Mouse (Mus musculus) retina, postnatal 7 days (tissue): Measurements from ENCODE around the gene Alg13.
A peak's percentile ranks its signal among the peaks of the same experiment; 100 is the strongest.

Source experiments
- DNase-seq: peaks from one replicate; pipeline ENCODE4 v3.0.0-alpha.2; 2012; ENCODE audit warnings: low read depth, low spot score

The Alg13 gene

DNA sequence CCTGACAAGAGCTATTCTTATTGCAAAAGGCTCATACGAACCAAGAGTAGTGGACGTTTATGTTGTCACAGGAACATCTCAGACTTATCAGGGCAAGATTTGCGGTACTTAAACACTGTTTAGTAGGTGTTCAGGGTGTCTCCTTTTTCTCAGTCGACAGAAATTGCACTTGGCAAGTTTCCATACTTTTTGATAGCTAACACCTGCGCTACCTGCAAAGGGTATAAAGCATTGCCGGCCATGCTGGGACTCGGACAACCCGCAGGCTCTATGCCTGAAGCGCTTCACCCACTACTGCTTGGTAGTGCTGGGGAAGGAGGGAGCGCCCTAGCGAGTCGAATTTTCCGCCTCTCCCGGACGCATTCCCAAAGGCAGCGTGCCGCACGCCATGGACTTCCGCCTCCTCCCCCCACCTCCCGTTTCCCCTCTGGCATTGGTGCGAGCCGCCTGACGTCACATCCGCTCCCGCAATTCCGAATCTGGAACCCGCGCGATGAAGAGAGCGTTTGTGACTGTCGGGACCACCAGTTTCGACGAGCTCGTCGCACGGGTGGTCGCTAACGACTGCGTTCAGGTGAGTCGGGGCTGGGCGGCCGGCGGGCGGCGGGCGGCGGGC, at the start of gene Alg13:
Gene Alg13 (plus strand): TSS at position 257 of the 616 bp plus-strand sequence.
- DNase-seq: peak; percentile 49

- no peak for DNase-seq
Observed at GRCm38 (mm10) chrX:144268606-144269005, 49.0 kb upstream of the Alg13 start.

GRCm38 (mm10) chrX:144301476-144301875, 16.1 kb upstream of the Alg13 start:
- no peak for DNase-seq

- DNase-seq: no peak
Observed at GRCm38 (mm10) chrX:144305659-144306058, 11.9 kb upstream of the Alg13 start.

- DNase-seq: no peak
Observed at GRCm38 (mm10) chrX:144314041-144314440, 3.6 kb upstream of the Alg13 start.

GRCm38 (mm10) chrX:144315028-144315427, 2.6 kb upstream of the Alg13 start:
- no peak for DNase-seq

DNA sequence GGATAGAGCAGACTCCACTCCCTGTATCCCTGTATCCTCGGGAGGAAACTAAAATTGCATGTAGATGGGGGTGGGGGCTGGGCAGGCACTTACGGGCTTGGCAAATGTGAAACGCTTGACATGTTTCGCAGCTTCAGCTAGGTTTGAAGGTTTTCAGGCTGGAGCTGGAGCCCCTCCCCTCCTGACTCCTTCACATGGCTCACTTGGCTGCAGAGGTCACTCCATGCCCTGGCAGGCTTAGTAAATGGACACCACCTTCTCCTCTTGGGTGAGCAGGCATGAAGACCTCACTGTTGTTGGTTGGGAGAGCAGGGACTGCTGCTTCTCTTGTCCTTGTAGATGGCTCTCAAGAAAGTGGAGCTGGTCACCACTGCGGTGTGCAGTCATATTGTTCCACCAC, 1.6 kb upstream of the Alg13 start:
- DNase-seq: no peak

GRCm38 (mm10) chrX:144318164-144318979, 768 bp downstream of the Alg13 start:
- peak; percentile 9 for DNase-seq

DNA sequence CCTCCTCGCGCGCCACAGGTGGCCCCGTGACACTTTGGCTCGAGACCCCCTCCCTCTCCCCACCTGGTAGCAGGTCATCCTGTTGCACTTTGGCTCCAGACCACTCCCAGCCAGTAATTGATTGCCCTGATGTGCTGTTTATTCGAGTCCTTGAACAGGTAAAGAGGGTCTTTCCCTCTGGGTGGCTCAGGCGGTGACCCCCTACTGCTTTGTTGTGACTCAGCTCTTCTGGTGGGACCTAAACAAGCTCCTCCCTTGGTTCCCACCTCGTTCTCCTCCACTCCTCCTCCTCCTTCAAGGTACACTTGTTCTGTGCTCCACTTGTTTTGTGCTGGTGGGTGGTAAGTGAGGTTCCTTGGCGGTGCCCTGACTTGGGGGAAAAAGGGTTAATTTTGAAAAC, 1.8 kb downstream of the Alg13 start:
- no peak for DNase-seq

GRCm38 (mm10) chrX:144325375-144325774, 7.8 kb downstream of the Alg13 start:
- DNase-seq: no peak

- no peak for DNase-seq
Observed at GRCm38 (mm10) chrX:144335332-144336015, 17.9 kb downstream of the Alg13 start.

DNA sequence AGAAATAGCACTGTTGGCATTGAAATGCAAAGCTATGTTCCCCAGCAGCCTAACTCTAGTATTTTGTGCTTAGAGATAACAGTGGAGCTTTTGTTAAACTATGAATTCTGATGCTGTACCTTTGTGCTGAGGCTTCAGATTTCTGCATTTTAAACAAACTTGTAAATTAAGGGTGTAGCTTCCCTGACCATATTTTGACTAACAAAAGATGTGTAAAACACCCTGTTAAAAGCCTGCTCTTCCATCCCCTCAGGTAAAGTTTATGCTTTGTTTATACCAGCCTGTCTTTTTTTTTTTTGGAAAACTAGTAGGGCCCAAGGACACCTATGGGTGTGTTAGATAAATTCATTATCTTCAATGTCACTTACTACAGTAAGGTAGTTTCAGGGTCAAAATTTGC, 20.3 kb downstream of the Alg13 start:
- no peak for DNase-seq

GRCm38 (mm10) chrX:144338355-144338754, 20.8 kb downstream of the Alg13 start:
- no peak for DNase-seq

- DNase-seq: no peak
Observed at GRCm38 (mm10) chrX:144374196-144374595, 56.6 kb downstream of the Alg13 start.

- peak; percentile 11 for DNase-seq
Observed at GRCm38 (mm10) chrX:144403526-144403925, 85.9 kb downstream of the Alg13 start.

DNA sequence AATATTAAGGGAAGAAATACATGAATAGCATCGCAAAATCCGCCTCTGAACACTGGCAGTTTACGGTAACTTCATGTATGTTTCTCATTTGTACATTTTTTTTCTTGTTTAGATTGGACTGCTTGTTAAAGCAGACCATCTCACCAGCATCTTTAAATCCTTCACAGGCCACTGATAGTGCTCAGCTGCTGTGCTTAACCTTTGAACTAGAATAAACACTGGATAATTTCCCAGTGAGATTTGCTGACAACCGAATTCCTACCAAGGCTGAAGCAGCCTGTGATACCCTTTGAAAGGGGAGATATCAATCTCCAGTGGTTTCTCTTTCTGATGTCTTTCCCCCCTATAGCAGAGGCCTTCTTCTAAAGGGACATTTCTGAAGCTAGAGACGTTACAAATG, 90.4 kb downstream of the Alg13 start:
- DNase-seq: no peak

GRCm38 (mm10) chrX:144420259-144420658, 102.7 kb downstream of the Alg13 start:
- no peak for DNase-seq

DNA sequence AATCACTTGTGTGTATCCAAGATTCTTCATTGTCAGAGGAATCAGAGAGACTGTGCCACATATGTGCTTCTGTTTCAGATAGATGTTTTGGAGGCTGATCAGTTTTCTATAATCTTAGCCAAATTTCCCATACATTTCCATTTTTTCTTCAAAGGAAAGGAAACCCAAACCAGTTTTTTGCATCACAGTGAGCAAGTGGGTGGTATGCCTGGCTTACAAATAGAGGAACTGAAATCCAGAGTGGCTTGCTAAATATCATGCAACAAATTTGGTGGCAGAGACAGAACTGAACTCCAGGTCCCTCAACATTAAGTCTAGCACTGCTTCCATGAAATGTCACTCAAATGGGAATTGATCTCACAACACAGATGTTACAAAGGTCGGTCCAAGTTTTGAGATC, 103.5 kb downstream of the Alg13 start:
- DNase-seq: no peak

DNA sequence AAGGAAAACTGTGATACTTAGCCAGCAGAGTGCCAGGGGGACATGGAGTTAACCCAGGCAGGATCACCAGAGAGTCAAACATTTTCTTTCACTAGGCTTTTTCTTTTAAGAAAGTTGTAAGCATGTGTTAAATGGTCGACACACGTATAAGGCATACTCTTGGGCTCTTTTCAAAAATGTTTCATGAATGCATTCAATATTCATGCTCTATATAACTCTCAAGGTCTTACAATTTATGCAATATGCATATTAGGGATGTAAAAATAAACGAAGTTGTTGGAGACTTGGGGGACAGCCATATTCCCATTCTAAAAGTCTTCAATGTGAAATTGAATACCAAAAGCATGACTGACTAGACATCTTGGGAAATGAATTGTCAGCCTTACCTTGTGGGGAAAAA, 106.2 kb downstream of the Alg13 start:
- DNase-seq: no peak
